In genomic region chr19:55390323-55390722, GRCm38 (mm10) we compare ENCODE assay signal across 17 mouse cellular contexts.
DNase-seq lines count a peak whose midpoint lies in the region; ATAC-seq lines count a peak whose summit lies in the region.
"Had no signal": no experiment of that assay in that cellular context is flagged by ENCODE, and none has a peak within 500 bp of the region (broad histone marks: within the 10 kb centered on the region; RNA-seq: fewer than 3 reads in every experiment).

No protein-coding gene starts in this region.

- no peak overlapping the region for H3K4me3 ChIP-seq in midbrain, embryonic 11.5 days (ENCODE audit: low read depth, low read length)
- no peak overlapping the region for H3K4me3 ChIP-seq in midbrain, embryonic 15.5 days
- H3K4me3 ChIP-seq in limb, embryonic 10.5 days, result no peak overlapping the region
- H3K4me3 ChIP-seq: forebrain, embryonic 15.5 days; heart, embryonic 10.5 days; hindbrain, embryonic 13.5 days had no signal

- H3K9ac ChIP-seq in midbrain, embryonic 11.5 days (ENCODE audit: low read length), result no peak overlapping the region
- no peak overlapping the region for H3K9ac ChIP-seq in midbrain, embryonic 15.5 days
- H3K9ac ChIP-seq: forebrain, embryonic 15.5 days; hindbrain, embryonic 13.5 days had no signal

- peak; percentile 64 for DNase-seq in heart, adult 11 months
- no peak for DNase-seq in heart, postnatal 36 days
- no peak for DNase-seq in midbrain, embryonic 11.5 days (ENCODE audit: low spot score, missing footprints)
- DNase-seq in layer of hippocampus, postnatal 14 days (ENCODE audit: low spot score in 2 of 2), result no peak
- DNase-seq in limb, embryonic 10.5 days (ENCODE audit: low spot score), result no peak
- no peak for DNase-seq in retina, postnatal 1 day
- DNase-seq: adrenal gland, postnatal 14 days; cerebellum, adult 2 months; cerebellum, postnatal 10 days; gastrocnemius, postnatal 36 days; heart, adult 18-20 months; heart, postnatal 10 days had no signal

- no peaks in the 10 kb centered on the region for H3K27me3 ChIP-seq in midbrain, embryonic 11.5 days (ENCODE audit: control insufficient read depth, insufficient read depth, low read length)
- no peaks in the 10 kb centered on the region for H3K27me3 ChIP-seq in midbrain, embryonic 15.5 days (replicated peaks)
- no peaks in the 10 kb centered on the region for H3K27me3 ChIP-seq in limb, embryonic 10.5 days (ENCODE audit: low read depth, poor library complexity, severe bottlenecking)

- no peaks in the 10 kb centered on the region for H3K36me3 ChIP-seq in midbrain, embryonic 11.5 days (ENCODE audit: control insufficient read depth, insufficient read depth, low read length)
- no peaks in the 10 kb centered on the region for H3K36me3 ChIP-seq in midbrain, embryonic 15.5 days (replicated peaks)
- H3K36me3 ChIP-seq in limb, embryonic 10.5 days, result no peaks in the 10 kb centered on the region
- H3K36me3 ChIP-seq: forebrain, embryonic 15.5 days; heart, embryonic 10.5 days; hindbrain, embryonic 13.5 days had no signal

- intact Hi-C loops in heart, postnatal 36 days (cut with DNase I), result no loop called here

- no peak for ATAC-seq in midbrain, embryonic 11.5 days (ENCODE audit: low FRiP score)
- ATAC-seq in midbrain, embryonic 15.5 days (replicated peaks), result peak; percentile 85
- ATAC-seq: activated CD4-positive, CD25-positive, alpha-beta regulatory T cell, adult 4 months; forebrain, embryonic 15.5 days had no signal

- H3K9me3 ChIP-seq in midbrain, embryonic 11.5 days (ENCODE audit: control insufficient read depth, low read length), result no peaks in the 10 kb centered on the region
- H3K9me3 ChIP-seq in midbrain, embryonic 15.5 days, result no peaks in the 10 kb centered on the region
- H3K9me3 ChIP-seq in limb, embryonic 10.5 days (replicated peaks), result no peaks in the 10 kb centered on the region
- H3K9me3 ChIP-seq: forebrain, embryonic 15.5 days; heart, embryonic 10.5 days; hindbrain, embryonic 13.5 days had no signal

- WGBS in midbrain, embryonic 11.5 days, result 63% methylated on average over 11 of the region's 11 CpGs
- 37% methylated on average over 11 of the region's 11 CpGs for WGBS in midbrain, embryonic 15.5 days
- 67% methylated on average over 11 of the region's 11 CpGs for WGBS in limb, embryonic 10.5 days

- H3K4me2 ChIP-seq in midbrain, embryonic 11.5 days, result peak overlapping the region; percentile 24; the same call in 1 of the 2 replicates
- H3K4me2 ChIP-seq in midbrain, embryonic 15.5 days, result peak overlapping the region; percentile 24
- H3K4me2 ChIP-seq: forebrain, embryonic 15.5 days; hindbrain, embryonic 13.5 days had no signal

- peaks cover 7% of the 10 kb centered on the region for H3K4me1 ChIP-seq in midbrain, embryonic 11.5 days (ENCODE audit: control insufficient read depth, insufficient read depth, low read length)
- peaks cover 20% of the 10 kb centered on the region for H3K4me1 ChIP-seq in midbrain, embryonic 15.5 days
- peaks cover 8% of the 10 kb centered on the region; the same call in 1 of the 2 replicates for H3K4me1 ChIP-seq in limb, embryonic 10.5 days
- H3K4me1 ChIP-seq: forebrain, embryonic 15.5 days had no signal

- peak overlapping the region; percentile 53; the same call in 1 of the 2 replicates for H3K27ac ChIP-seq in midbrain, embryonic 11.5 days (ENCODE audit: low read depth, low read length)
- H3K27ac ChIP-seq in midbrain, embryonic 15.5 days, result peak overlapping the region; percentile 77
- H3K27ac ChIP-seq in limb, embryonic 10.5 days, result no peak overlapping the region
- H3K27ac ChIP-seq: forebrain, embryonic 15.5 days; heart, embryonic 10.5 days; hindbrain, embryonic 13.5 days had no signal
